Mouse (Mus musculus) liver, postnatal 0 days (tissue): ENCODE data around the gene Epha7.

Experiments
- CTCF ChIP-seq: sonication (generic); IDR thresholded peaks from 2 replicates; pipeline ENCODE4 v1.5.1; 2016; ENCODE audit warnings: antibody characterized with exemption, low read depth
- EP300 ChIP-seq: IDR thresholded peaks from 2 replicates; pipeline ENCODE4 v1.6.1; 2016; ENCODE audit warnings: antibody characterized with exemption, low read depth, mild to moderate bottlenecking

GRCm38 (mm10) chr4:28912028-28912427, 99.1 kb downstream of the Epha7 start:
- no peak for TF ChIP-seq CTCF
- no peak for TF ChIP-seq EP300
